Mouse (Mus musculus) kidney, adult 11 months (tissue): ENCODE measurements around the gene Tyr.
"Not testable (repeated sequence)": the region's sequence is repeated elsewhere in the genome, so short reads cannot be mapped to it uniquely, and the experiment has no call there.

Experiments
- DNase-seq: peaks from one replicate; pipeline ENCODE4 v3.0.0; 2022

The Tyr gene

DNA sequence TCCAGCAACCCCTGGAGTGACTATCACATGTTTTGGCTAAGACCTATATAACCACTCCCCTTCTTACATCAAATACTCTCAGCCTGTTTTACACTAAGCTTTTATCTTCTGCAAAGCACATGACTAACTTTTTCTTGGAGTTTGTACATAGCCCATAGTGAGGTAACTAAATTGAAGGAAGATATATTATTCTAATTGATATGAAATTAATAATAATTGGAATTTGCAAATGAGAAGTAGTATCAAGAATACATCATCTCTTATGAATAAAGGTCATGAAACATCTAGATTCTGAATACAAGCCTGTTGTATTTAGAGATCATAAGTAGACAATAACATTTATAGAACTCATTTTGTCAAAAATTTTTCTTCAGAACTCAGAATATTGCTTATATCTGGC lies at the start of gene Tyr:
TSS of gene Tyr (minus strand) at position 101 of the 400 bp plus-strand sequence.
- no peak for DNase-seq

DNA sequence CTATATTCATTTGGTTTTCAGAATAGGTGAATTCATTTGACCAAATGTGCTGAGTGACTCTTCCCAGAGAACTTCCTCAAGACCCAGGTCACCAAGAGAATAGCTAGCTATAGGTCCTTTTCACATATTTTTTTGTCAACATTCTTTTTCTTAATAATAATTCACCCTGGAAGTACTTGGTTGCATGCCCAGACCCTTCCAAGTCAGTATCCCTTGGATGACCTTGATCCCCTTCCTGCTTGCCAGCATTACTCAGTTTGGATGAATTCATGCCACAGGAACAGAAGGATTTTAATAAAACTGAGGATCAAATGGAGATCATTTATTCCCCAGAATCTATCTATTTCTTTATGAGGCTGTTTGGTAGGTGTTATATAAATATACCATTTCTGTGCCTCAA lies 45.7 kb upstream of the Tyr start:
- no peak for DNase-seq

GRCm38 (mm10) chr7:87494124-87494682 lies 891 bp upstream of the Tyr start:
- no peak for DNase-seq

GRCm38 (mm10) chr7:87488024-87488423 lies 5.3 kb downstream of the Tyr start:
- no peak for DNase-seq

DNA sequence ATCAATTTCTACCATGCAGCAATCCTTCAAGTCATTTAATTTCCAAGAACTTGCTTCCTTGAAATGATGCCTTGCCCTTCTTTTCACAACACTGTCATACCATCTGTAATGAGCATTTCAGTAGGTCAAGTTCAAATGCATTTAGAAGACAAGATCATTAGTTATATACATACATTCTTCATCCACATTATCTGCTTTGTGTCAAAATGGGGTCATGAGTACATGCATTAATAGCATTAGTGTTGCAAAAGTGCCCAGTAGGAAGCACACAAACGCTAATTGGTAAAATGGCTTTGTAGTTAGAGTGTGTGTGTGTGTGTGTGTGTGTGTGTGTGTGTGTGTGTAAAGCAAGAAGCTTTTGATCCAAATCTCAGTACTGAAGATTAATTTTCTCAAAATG lies 80.0 kb downstream of the Tyr start:
- no peak for DNase-seq

DNA sequence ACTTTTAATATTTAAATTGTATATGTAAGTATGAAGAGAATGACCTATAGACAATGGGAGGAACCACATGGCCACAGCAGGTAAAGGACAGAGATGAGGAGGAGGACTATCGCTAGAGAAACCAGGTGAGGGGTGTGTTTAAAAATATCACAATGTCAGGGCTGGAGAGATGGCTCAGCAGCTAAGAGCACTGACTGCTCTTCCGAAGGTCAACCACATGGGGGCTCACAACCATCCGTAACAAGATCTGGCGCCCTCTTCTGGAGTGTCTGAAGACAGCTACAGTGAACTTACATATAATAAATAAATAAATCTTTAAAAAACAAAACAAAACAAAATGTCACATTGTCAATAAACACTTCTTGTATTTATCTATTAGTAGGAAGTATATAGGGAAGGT lies 81.9 kb downstream of the Tyr start:
- not testable (repeated sequence) for DNase-seq

GRCm38 (mm10) chr7:87397023-87397422 lies 96.3 kb downstream of the Tyr start:
- no peak for DNase-seq

DNA sequence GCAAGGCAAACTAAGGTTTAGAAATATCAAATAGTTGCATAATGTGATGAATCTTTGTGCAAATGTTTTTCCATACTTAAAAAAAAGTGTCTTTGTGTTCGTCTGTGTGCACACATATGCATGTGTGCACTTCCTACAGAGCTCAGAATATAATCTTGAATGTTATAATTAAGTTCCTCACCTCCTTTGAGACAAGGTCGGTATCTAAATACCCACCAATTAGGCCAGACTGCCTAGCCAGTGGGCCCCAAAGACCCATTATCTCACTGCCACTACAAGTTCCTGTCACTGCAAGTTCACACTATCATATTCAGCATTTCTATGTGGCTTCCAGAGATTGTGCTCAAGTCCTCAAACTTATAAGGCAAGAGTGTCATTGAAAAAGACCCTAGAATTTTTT lies 118.4 kb downstream of the Tyr start:
- DNase-seq, result no peak
